Mouse (Mus musculus): ENCODE measurements around the gene Svbp. TPM values are rescaled to one million over a fixed set of nuclear protein-coding genes. Genes with fewer than 3 reads are reported as not detected.
A peak's percentile ranks its signal among the peaks of the same experiment; 100 is the strongest.

The Svbp gene
- total RNA-seq (2021) = 10 to 100 TPM; 16.3 to 19.8 TPM

DNA sequence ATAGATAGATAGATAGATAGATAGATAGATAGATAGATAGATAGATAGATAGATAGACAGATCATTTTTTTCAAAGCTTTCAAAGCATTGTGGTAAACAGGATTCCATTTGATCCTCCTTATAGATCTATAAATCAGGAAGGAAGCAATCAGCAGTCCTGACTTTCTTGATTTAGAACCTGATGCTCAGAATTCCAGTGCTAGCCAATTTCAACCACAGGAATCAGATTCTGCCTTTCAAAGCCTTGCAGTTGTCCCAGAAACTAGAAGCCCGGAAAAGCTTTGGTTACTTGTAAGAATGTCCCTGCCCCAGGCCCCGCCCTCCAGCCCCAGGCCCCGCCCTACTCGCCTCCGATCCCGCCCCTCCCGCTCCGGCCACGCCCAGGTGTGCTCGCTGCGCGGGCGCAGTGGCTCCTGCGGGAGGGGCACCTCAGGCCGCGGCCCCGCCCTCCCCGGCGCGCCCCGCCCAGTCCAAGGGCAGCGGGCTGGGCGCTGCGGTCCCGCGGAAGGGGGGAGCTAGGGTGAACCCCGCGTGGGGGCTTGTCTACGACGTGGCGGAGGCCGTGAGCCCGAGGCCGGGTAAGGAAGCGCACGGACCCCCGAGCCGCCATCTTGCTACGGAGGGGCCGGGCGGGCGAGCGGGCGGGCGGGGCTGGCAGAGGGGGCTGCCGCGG, at the start of gene Svbp:
Gene Svbp, plus strand, starts transcription at position 398 of the 673 bp plus-strand sequence.
- DNase-seq = peak; percentile 79 to 82

DNA sequence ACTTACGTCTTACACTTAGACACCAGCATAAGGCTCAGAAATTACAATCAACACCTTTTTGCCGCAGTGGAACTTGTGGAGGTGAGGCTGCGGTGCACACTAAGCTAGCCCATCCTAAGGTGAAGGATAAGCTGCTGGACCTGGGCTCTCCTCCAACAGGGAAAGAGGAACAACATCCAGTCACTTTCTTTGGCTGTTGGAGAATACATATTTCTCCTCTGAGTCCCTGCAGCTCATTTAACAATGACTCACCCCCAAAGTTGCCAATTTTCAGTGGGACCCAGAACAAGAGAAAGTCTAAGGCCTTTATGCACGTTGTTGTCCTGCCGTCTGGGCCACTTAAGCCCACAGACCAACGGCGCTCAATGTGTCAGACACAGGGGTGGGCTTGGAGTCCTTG, 48.3 kb upstream of the Svbp start:
- no peak for DNase-seq

DNA sequence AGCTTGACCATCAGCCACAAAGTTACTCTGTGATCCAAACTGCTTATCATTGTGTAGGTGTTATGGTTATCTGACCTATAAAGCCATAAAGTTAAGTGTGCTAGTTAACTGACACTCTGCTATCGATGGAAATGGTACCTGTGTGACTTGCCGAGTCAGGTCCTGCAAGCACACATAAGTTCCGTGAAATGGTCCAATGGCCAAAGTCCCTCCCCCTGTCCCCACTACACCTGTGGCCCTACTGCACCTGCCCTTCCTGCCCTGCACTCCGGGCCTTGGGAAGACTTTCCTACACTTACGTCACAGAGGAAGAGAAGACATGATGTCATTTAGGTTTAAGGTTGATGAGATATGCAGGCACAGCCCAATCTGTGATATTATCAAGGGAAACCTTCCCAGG, 47.8 kb upstream of the Svbp start:
- no peak for DNase-seq

DNA sequence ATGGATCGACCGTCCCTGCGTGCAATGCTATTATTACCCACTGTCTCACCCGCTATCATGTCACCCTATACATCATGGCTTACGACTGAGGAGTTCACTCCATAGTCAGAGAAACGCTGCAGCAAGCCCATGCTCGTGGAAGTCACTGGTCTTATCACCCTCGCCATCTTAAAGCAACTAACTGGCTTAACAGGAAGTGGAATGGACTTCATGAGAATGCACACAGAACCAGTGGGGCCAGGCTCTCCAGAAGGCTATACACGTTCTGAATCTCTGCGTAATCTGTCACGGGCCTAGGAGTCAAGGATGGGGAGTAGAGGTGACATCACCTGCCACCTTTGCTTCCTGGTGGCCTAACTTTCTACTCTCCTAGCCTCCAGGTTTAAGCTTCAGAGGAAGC, 46.4 kb upstream of the Svbp start:
- no peak for DNase-seq

DNA sequence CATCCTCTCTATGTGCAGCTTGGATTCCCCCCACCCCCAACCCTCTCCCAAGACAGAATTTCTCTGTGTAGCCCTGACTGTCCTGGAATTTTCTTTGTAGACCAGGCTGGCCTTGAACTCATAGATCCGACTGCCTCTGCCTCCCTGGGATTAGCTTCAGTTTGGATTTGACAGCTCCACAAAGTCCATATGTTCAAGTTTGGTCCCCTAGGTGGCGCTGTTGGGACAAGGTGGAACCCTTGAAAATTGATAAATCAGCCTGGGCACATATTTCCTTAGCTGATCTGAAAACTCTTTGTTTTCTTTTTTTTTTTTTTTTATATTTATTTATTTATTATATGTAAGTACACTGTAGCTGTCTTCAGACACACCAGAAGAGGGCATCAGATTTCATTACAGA, 37.9 kb upstream of the Svbp start:
- DNase-seq = peak; percentile 32 to 34

DNA sequence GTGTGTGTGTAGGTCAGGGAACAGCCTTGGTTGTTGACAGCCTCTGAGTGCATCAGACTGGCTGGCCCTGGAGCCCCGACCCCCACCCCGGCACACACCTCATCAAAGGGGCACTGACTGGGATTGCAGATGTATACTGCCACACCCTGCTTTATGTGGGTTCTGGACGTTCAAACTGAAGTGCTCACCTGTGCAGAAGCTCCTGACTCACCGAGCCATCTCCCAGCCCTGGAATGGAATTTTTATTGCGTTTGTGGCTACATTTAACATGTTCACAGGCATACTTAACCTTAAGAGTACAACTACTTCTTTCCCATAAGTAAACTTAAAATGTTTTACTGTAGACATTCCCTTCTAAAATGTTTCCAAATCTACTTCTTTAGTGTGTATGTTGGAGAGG, 37.2 kb upstream of the Svbp start:
- no peak for DNase-seq

DNA sequence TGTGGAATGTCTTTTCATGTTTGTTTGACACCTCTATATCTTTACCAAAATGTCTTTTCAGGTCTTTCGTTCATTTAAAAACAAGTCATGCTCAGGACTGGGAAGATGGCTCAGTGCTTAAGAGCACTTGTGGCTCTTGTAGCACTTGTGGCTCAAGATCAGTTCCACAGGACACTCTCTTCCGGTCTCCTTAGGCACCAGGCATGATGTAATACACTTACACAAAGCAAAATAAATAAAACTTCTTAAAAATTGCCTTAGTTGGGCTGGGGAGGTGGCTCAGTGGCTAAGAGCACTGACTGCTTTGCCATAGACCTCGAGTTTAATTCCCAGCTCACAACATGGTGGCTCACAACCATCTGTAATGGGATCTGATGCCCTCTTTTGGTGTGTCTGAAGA, 33.7 kb upstream of the Svbp start:
- DNase-seq = no peak

DNA sequence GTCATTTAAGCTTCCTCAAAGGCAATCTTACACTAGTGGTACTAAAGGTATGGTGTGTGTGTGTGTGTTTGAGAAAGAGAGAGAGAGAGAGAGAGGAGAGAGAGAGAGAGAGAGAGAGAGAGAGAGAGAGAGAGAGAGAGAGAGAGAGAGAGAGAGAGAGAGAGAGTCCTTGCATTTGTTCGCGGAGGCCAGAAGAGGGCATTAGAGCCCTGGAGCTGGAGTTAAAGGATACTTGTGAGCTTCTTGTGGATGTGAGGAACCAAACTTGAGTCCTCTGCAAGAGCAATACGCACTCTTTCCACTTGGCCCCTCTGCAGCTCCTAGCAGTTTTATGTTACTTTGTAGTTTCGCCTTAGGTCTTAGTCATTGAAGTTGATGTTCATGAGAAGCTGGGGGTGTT, 32.1 kb upstream of the Svbp start:
- DNase-seq = no peak

DNA sequence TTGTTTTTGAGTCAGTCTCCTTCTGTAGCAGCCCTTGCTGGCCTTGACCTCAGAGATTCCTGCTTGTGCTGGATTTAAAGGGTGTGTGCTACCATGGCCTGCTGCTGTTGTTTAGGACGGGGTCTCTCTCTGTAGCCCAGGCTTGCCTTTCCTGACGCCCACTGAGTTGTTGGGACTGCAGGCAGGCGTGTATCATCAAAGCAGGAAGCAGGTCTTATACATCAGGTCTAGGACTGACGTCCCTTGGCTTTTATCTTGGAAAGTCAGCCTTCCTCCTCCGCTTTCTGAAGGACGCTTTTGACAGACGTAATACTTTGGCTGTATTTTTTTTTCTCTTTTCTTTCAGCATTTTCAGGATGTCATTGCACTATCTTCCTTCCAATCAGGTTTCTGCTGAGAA, 29.2 kb upstream of the Svbp start:
- DNase-seq = no peak

DNA sequence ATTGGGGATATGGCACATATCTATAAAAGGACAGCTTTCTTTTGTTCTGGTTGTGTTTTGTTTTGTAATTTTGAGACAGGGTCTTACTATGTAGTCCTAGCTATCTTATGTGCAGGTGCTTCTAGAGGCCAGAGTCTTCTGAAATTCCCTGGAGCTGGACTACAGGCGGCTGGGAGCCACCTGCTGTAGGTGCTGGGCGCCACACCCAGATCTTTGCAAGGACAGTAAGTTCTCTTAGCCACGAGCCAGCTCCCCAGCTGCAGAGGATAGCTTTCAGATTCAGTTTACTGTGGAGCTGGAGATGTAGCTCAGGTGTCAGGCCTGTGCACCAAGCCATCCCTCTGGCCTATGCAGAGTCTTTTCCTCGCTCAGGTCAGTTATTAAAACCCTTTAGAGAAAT, 28.0 kb upstream of the Svbp start:
- DNase-seq = no peak

DNA sequence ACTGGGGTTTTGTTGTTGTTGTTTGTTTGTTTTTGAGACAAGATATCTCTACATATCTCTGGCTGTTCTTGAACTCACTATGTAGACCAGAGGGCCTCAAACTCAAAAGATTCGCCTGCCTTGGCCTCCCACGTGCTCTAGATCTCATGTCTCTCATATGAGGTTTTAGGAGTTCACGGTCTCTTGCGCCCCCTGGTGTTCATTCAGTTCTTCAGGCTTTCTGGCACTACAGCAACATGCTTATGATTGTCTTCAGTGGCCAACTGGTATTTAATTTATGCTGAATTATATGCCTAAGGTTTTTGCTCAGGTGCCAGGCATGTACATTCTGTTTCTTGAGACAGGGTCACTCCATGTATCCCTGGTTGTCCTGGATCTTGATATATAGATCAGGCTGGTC, 27.4 kb upstream of the Svbp start:
- DNase-seq = peak; percentile 69 to 76

DNA sequence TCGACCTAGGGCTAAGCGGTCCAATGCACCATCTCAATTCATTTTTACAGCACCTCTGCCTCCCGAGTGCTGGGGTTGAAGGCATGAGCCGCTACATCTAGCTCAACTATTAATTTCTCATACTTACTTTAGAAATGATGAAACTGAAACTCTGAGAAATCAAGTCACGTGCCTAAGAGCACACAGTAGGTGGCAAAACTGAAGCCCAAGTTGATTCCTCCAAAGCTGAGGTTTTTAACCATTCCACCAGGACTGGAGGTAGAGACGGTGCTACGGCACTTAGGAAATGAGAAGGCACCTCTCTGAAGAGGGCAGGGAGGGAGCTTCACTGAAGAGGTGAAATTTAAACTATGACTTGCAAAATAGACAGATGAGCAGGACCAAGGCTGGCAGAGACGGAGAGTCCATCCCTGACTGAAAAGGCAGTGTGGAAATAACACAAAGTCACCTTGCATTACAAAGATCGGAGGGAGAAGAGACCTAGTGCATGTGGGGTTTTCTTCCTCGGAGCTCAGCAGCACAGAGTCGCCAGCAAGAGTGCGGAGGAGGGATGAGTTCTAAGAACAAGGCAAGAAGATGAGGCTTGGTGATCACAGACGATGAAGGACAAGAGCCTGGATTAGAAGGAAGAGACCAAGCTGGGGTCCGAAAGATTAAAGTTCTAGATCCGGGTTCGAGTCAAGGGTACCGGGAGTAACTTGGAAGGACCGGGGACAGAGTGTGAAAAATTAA, 22.0 kb upstream of the Svbp start:
- no peak for DNase-seq

DNA sequence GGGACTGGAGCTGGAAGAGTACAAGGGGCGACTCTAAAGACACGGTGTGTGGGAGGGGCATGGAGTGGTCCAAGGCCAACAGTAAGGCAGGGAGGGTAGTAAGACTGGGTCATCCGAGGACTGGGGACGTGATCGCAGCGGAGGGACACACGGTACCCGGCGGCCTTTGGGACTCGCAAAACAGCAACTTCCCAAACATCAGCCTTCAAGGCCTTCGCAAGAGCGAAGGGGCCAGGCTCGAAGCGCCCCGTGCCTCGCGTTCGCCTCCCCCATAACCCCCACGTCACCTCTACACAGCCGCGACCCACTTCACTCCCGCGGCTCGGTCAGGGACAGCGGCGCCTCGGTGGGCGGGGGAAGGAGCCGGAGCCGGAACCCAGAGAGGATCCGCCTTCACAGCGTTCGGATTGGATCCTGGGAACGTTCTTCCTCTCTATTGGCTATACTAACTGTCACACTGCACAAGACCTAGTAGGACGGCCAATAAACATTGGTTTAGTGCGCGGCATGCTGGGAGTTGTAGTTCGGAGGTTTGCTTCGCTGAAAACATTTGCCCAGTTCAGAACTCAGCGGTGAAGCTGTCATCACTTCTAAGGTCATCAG, 21.2 kb upstream of the Svbp start, which contains the start of gene Zfp691:
Gene Zfp691, minus strand, starts transcription at position 345 of the 603 bp plus-strand sequence.
- DNase-seq = peak; percentile 92

DNA sequence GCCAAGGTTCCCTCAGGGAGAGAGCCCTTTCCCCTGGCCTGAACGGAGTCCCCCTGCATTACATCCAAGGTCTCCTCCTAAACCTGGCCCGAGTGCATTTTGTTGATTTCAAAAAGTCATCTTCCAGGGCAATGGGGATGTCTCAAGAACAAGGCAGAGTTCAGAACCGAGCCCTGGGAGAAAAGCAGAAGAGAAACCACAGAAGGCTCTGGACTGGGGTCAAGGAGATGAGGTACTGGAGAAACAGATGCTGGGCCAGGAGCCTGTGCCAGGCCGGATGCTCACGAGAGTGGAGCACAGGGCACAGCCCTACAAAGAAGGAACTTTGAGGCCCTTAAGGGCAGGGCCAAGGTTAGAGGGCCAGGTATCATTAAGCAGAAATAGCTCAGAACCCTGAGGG, 17.4 kb upstream of the Svbp start:
- peak in 1 of 2 experiments; percentile 16 for DNase-seq

DNA sequence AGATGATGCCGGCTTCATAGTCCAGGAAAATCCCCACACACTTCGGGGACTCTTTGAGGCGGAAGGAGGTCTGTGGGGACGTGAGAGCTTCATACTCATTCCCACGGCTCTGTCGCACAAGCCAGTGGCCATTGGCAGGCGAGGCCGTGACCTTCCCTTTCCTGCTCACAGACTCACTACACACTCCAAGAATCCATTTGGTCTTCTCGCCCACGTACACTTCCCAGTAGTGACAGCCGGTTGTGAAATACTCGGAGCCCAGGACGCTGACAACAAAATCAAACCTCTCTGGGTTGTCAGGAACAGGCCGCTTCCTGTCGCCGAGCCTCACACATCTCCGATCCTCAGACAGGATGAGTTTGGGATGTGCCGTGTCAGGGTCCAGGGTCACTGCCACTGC, 16.8 kb upstream of the Svbp start:
- DNase-seq = no peak

DNA sequence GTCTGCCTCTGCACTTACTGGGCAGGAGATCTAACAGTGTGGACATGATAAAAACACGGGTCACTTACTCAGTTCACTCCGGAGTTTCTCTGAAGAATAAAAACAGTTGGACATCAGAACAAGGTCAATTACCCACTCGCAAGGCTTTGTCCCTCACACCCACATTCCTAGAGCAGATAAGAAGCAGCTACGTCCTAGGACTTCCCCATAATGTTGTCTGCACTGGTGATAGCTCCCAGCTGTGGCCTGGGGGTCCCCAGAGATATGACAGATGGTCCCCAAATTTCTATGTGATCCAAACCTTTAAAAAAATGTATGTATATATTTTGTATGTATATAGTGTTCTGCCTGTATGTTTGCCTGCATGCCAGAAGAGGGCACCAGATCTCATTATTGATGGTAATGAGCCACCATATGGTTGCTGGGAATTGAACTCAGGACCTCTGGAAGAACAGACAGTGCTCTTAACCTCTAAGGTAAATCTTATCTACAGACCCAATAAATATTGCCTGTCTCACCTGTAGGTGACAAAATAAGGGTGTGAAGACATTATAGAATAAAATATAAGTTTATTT, 14.9 kb upstream of the Svbp start:
- no peak for DNase-seq

DNA sequence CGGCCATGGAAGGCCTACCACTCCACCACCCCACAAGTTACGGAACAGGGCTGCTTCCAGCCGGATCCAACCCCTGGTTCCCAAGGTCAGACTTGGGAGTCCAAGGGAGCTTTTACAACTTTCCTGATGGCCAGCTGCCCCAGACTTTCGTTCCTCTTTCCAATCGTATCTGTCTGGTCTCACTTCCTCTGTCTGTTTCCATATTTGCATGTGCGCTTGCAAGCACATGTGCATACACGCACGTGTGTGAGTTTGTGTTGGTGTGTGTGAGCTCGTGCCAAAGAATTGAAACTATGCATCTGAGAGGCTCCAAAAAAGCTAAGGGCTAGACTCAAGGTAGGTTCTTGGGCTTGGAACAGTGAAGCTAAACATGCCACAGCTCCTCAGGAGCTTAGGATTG, 13.7 kb upstream of the Svbp start:
- DNase-seq = no peak

DNA sequence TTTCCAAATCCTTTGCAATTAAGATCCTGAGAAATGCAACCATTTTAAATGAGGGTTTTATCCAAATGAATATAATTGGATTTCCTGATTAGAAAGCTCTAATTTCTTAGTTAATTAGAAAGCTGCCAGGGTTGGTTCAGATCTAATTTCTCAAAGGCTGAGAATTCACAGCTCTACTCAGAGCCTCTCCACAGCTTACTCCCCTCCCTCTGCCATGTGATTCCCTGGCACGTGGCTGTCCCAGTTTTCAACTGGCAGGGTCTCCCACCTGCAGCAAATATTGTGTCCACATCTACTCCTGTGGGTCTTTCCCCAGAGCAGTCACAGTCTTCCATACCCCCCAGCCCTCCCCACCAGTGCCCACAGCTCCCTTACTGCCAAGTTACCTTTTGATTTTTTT, 11.6 kb upstream of the Svbp start:
- DNase-seq = no peak

DNA sequence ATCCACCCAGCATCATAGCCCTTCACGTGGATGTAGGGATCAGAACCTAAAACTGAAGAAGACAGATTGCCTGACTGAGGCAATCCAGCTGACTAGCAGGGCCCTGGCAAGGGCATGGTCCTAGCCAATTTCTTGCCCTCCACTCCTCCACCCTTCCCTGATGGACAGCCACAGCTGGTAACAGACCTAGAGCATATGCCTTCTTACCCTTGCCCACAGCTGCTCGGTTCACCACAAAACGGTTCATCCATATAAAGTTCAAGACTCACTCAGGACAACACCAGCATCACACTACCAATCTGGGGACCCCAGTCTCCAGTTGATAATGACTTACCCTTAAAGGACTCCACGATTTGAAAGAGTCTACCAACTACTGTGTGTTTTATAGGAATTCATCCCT, 9.3 kb upstream of the Svbp start:
- no peak for DNase-seq

DNA sequence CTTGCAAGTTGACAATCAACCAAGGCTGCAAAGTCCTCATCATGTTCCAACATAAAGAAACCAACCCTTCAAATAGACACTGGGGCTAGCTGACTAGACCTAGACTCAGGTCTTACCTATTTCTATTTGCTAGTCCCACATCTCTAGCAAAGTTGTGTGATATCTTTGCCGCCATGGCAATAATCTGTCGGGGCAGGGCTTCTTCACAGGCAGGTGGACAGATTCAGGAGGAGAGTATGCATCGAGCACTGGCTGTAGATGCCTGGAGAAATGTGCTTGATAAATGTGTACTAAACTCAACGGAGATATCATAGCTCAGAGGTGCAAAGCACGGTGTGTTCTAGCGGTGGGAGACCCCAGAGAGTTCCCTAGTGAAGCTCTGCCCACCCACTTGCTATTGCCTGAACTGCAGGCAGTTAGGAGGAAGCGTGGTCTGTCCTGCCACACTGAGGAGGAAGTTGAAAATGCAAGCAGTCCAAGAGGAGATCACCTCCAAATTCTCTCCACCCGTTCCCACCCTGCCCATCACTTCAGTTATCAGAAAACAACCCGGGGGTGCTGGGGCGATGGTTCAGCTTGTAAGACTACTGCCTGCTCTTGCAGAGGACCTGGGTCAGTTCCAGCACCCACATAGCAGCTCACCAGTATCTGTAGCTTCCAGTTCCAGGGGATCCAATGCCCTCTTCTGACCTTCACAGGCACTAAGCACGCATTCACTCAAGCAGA, 6.9 kb upstream of the Svbp start:
- no peak for DNase-seq

DNA sequence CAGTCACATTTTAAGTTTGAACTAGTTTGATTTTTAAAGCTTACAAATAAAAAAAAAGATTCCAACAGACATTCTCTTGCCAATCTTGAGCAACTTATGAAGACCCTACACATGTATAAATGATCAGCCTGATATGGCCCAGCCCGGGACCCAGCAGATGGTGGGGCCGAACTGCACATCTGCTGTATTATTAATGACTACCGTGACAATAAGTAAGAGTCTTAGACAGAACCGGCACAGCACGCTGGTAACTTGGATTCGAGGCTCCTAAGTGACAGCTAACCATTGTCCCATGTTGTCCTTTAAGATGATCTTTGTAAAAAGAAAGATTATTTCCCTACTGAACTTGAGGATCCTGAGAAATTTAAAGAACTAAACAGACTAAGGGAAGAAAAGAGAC, 5.7 kb upstream of the Svbp start:
- DNase-seq = no peak

DNA sequence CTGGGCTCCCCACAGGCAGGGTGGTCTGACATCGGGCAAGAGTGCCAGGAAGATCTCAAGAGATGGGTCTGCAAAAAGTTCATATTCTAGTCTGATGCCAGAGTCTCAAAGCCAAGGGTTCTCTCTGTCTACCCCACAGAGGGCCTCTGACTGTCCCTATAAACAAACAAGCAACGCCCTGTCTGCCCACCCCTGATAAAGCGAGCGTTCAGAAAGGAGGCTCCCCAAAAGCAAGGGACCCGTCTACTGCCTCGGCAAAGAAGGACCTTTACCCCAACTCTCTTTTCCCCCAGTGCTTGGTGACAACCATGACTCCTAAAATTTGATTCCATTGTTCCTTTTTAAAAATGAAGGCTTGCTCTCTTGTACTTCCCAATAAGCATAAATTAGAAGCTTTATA, 5.2 kb upstream of the Svbp start, which contains the start of gene Ermap:
Gene Ermap, minus strand, starts transcription at position 148 of the 400 bp plus-strand sequence.
- DNase-seq = no peak

DNA sequence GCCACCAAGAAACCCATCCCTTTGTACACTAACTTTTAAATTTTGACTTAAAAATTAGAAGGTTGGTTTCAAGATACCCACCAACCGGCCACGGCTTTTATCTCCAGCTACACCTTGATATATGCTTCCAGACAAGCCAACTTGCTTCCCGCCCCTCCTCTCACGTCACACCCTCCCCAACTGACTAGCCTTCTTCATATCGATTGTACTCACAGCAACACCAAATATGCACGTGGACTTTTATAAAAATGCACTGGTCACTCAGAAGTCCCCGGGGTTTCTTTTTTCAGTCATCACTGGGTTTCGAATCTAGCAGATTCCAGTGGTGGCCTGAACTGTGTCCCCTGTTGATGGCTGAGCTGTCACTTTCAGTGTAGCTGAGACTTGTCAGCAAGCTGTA, 4.5 kb upstream of the Svbp start:
- DNase-seq = no peak
